Mouse (Mus musculus): ENCODE results near the gene Ugt1a6a.

Ugt1a6a gene

DNA sequence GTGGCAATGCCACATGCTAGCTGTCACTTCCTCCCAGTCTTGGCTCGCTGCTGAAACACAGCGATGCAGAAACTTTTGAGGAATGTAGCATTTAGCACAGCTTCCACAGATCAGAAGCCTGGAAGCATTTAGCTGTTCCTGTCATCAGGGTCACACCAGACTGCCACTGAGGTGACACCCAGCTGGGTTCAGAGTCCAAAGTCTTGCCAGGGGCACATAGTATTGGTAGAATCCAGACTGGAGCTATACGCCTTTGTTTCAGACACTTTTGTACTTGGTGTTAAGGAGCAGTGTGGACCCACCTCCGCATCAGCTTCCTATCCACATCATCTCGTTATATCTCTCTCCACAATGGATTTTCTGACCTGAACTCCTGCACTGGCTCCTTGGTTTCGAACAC, 118.9 kb downstream of the Ugt1a6a start:
- no peak for DNase-seq

DNA sequence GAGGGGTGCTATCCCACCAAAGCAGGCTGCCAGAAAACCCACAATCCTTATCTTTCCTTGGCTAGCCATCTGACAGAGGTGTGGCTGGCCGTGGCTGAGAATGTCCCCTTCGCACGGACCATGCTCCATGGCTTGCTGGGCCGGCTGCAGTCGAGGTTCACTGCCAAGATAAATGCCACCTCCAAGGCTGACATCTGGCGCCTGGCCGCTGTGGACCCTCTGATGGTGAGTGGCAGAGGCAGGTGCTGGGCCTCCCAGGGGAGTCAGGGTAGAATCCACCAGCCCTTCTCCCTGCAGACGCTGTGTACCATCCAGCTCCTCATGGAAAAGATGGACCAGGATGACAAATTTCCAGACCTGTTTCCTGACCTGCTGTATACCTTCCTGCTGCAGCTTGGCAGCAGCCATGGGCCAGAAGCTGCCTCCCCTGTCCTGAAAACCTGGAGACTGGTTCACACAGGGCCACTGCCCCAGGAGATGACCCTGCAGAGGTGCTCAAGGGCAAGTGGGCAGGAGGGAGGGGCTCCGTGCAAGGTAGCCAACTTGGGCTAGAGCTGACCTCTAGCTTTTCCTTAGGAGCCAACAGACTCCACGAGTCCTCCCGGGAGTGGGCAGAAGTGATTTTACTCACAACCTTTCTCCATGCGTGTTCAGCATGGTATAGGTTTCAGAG, 120.3 kb downstream of the Ugt1a6a start:
- no peak for DNase-seq

- no peak for DNase-seq
These were observed 120.9 kb downstream of the Ugt1a6a start for GRCm38 (mm10) chr1:88255466-88255857.

DNA sequence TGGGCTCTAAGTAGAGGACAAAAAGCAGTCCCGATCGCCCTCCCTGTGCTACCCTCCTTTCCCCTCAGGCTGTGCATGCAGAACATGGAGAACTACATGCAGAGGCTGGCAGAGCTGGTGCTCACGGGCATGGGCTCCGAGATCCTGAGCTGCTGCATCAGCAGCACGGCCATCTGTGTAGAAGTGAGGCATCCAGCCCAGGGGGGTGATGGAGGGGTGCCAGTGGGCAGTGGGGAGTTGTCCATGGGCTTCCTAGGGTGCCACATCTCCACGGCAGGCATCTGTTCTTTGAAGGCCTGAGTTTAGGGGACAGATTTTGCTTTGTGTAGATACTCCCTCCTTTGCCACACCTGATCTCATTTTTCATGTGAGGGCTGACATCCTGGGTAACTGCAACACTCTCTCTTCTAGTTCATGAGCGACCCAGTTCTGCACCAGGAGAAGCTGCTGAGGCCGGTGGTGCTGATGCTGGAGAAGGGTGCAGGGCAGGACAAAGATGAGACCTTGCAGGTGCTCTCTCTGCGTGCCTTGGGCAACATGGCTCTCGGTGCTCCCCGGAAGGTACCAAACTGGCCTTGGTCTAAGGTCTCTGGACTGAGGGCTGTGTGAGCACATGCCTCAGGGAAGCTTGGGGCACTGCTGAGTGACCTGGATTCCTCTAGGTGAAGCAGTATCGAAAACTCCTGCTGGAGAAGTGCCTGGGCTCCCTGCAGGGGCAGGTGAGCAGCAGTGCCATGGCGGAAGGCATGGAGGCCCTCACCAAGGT, 121.6 kb downstream of the Ugt1a6a start:
- no peak for DNase-seq

- DNase-seq: no peak
These were observed 122.5 kb downstream of the Ugt1a6a start for GRCm38 (mm10) chr1:88256886-88257663.

DNA sequence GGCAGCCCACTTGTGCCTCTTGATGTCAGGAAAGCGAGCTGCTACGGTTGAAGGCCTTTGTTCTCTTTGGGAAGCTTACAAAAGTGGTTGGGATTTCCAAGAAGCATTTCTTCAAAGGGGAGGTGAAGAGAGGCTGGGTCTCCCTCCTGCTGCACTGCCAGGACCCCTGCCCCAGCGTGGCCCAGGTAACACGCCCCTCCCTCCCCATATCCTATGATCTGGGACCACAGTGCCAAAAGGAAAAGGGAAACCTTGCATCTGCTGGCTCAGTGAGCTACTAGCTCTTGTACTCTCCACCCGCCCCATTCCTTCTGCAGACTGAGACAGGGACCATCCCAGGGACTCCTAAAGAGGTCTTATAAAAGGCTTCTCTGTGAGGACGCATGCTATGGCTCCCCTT, 123.1 kb downstream of the Ugt1a6a start:
- no peak for DNase-seq

- no peak for DNase-seq
These were observed 123.8 kb downstream of the Ugt1a6a start for GRCm38 (mm10) chr1:88258361-88258760.

GRCm38 (mm10) chr1:88258881-88259642, 124.5 kb downstream of the Ugt1a6a start:
- no peak for DNase-seq

DNA sequence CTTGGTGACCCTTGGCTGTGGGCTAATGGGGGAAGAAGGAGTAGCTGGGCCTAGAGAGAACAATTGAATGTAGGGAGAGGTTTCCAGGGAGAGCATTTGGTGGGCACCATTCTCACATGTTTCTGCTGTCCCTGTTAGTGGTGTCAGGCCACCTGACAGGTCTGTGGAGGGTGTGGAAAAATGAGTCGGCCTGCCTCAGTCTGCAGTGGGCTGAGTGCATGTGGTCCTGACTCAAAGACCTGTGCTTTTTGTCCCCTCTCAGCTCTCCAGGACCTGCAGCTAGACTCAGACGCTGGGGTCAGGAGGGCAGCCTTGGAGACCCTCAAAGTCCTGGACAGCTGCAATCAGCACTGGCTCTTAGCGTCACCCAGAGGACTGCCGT, 125.0 kb downstream of the Ugt1a6a start:
- DNase-seq: no peak

GRCm38 (mm10) chr1:88260114-88260513, 125.5 kb downstream of the Ugt1a6a start:
- DNase-seq: no peak

DNA sequence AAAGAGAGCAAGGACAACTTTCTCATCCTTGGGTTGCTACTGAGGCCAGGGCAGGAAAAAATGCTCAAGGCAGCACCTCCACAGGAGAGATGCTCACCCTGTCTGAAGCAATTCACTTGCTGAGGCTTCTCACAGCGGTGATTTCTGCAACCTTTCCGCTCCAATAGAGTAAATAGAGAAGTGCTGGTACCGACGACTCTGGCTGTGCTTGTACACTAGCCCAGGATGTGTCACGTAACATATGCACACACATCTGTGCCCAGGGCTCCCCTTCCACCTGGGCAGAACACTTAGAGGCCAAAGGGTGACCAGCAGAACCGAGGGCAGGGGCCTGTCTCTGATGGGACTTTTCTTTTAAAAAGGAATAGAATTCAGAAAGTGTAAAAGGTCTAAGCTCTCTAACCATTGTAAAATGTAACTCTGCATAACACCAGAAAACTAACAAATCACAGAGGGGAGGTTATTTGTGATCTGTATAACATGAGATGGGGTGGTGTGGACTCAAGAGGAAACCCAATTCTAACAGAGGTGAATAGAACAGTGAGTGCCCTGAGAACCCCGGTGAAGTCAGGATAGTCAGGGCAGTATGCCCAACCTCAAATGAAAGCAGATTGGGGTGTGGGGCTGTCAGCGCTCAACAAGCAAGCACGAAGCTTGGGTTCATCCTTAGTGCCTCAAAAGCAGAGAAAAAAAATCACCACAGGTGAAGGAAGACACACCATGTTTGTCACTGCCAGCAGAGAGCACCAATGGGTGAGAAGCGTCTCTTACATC, 126.2 kb downstream of the Ugt1a6a start:
- no peak for DNase-seq

DNA sequence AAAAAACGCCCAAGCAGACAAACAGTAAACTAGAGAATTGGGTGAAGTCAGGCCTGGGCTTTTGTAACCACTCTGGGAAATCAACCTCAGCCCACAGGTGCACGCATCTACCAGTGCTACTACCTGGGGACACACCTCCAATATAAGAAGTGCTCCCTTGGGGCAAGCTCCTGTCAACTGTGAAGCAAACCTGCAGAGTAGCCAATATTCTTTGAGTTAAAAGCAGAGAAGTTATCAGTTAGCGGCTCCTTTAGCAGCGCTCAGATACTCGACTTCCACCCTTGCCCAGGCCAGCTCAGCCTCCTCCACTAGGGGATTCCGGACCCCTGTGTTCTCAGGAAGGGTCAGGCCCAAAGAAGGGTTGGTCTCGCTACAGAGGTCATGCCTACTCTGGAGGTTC, 127.1 kb downstream of the Ugt1a6a start:
- DNase-seq: no peak

DNA sequence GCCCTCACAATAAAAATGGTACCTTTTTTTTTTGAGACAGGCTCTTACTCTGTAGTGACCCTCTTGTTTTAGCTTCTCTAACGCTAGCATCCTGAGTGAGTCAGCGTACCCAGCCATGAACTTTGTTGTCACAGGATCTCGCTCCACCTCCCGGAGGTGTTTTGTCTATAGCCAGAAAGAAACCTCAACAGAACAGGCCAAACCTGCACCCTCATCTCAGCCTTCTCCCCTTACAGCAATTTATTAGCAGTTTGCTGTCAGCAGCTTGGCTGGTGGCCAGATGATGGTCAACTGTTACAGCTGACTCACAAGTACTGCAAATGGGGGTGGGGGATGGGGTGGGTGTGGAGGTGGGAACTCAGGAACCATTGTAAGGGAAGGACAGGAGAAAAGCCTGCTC, 127.6 kb downstream of the Ugt1a6a start:
- DNase-seq: no peak

- no peak for DNase-seq
These were observed 128.4 kb downstream of the Ugt1a6a start for GRCm38 (mm10) chr1:88262961-88263360.

DNA sequence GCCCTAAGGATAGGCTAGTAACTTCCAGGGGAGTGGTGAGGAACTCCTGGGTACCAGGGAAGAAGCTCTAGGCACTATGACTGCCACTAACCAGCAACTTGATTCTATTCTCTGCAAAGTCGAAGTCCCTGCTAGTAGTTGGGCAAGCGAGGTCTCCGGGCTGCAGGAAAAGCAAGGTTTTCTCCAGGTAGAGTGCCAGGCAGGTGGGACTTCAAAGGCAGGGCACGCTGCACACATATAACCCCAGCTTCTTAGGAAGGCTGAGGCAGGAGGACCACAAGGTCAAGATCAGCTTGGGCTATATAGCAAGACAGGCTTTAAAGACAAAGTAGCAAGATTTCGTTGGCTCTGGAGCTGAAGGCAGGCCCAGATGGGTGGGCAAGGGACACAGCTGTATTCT, 129.2 kb downstream of the Ugt1a6a start:
- no peak for DNase-seq

GRCm38 (mm10) chr1:88264237-88264868, 129.7 kb downstream of the Ugt1a6a start:
- DNase-seq: no peak

DNA sequence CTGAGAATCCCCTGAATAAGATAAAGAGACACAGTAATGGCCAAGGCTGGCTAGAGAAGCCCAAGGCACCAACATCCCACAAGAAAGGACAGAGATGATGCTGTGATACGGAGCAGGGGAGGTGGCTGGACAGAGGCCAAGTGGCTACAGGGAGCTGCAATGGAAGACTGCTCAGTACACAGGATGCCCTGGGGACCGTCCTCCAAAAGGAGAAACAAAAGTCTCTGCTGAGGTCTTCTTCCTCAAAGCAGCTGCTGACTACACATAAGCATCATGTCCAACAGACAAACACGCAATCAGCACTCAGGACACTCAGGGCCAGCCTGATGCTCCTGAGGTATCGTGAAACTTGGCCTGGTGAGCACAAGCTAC, 130.2 kb downstream of the Ugt1a6a start:
- DNase-seq: no peak

DNA sequence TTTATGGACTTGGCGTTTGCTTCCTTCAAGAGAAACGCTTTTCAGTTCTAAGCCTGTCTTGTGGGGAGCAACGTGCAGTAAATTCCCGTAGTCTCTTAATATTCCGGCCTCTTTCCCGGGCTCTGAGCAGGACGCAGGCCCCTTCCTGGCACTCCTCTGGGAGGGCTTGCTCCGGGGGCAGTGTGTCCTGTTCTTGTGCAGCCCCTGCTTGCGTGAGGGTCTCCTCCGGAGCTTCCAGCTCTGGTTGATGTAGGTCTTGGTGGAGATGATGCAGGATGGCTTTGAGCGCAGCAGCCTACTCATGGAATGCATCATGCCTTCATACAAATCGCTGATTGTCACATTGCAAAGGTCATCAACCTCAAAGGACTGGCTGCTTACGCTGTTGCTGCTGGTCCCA, 131.5 kb downstream of the Ugt1a6a start:
- DNase-seq: no peak

DNA sequence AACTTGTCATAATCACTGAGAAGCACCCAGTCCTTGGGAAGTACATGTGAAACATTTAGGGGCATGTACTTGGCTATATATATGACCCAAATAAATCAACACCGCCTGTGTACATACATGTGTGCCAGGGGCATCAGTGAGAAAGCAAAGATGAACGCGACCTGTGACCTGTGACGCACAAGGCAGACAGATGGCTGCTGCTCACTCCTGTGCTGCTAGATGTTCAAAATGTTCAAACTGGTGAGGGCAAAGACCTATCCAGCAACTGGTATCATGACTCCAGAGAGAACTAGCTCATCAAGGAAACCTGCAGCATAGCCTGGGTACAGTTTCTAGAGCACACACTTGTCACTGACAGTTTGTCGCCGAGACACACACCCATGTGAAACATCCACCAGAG, 132.9 kb downstream of the Ugt1a6a start:
- no peak for DNase-seq

DNA sequence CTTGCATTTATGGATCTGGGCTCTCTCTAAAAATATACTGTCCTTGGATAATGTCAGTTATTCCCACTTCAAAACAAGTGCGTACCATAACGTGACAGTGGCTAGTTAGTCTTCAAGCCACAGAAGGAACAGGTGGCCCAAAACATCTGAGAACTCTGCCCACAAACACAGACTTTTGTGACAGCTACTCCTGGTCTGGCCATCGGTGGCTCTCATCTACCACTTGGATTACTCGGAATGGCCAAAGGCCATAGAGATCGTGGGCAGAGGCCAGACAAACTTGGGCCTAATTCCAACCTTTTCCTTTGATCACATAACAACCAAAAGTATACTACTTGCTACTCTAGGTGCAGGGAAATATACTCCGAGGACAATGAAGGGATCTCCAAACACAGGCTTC, 133.5 kb downstream of the Ugt1a6a start:
- DNase-seq: no peak

All from B cell, adult 2 months (primary cell).